Mouse (Mus musculus) central nervous system, embryonic 14 days (tissue): Measurements from ENCODE around the gene Dthd1. TPM values are rescaled to one million over a fixed set of nuclear protein-coding genes. Genes with fewer than 3 reads are reported as not detected.

Experiments
- polyA plus RNA-seq: library from polyadenylated mRNA; depleted of rRNA; stranded (reverse); fragments of >200 nt; gene quantifications from 2 replicates; pipeline ENCODE4 v1.2.3, GENCODE M21; 2012; rRNA removed

Dthd1 gene
- polyA plus RNA-seq = not detected in 2 replicates

GRCm38 (mm10) chr5:62813402-62814071, at the start of gene Dthd1:
TSS of gene Dthd1 (plus strand) at chr5:62813823.

GRCm38 (mm10) chr5:62765784-62766701, 47.6 kb upstream of the Dthd1 start, which contains the start of gene Arap2:
TSS of gene Arap2 (minus strand) at chr5:62766159.

Other genes starting within 250 kb of the Dthd1 start
- 2.3 and 2.7 TPM in 2 replicates for gene Arap2, start 47.7 kb upstream of the Dthd1 start, polyA plus RNA-seq